Mouse (Mus musculus) mouse trophoblast stem cell (cell line): Measurements from ENCODE around the gene Ccdc57.

Experiments used
- in situ Hi-C, 2 experiments: fragments of 300-500 bp; cut with MseI, MboI; formaldehyde crosslinking; loops; 2 replicates in 1 of 2; 3 replicates in 1 of 2; pipeline ENCODE4 v1.15.1; 2025

Ccdc57 gene

DNA sequence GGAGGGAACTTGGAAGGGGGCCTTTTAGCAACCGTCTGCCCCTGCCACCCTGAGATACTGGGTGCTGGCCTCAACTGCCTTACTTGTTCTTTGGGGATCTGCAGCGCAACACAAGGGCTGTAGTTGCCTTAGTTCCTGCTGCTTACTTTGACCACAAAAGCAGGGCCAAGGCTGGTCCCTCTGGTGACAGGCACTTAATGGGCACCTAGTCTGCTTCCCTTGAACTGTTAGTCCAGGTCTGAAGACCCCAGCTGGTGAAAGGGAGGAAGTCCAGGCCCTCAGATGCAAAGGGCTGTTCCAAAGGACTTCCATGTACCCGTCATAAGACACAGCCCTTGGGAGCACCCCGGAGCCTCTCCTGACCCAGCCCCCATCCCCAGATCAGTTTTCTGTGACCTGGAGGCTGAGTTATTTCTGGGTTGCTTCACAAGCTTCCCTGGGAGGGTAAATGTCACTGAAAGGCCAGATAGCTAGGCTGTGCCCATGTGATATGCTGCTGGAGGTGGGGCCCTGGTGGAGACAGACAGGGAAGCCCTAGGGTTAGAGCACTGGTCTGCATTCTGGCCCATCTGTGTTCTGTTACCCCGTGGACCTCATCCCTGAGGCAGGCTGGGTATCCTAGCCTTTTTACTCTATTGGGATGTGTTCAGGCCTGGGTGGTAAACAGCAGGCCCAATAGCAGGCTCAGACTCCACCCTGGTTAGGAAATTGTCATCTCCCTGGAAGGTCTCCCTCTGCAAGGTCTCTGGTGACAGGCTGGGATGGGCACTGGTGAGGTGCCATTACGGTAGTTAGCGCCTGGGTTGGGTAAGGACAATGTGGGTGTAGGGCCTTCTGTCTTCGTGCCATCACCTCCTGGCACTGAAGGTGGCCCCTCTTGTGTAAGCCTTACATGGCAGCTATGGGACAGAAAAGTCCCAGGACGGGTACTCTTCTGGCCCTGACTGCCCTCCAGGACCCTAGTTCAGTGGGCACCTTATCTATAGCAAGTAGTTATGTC, 19.4 kb upstream of the Ccdc57 start:
- in situ Hi-C loops, result no loop called here

- in situ Hi-C loops, result no loop called here
Observed at GRCm38 (mm10) chr11:120951237-120951636, 18.6 kb upstream of the Ccdc57 start.

DNA sequence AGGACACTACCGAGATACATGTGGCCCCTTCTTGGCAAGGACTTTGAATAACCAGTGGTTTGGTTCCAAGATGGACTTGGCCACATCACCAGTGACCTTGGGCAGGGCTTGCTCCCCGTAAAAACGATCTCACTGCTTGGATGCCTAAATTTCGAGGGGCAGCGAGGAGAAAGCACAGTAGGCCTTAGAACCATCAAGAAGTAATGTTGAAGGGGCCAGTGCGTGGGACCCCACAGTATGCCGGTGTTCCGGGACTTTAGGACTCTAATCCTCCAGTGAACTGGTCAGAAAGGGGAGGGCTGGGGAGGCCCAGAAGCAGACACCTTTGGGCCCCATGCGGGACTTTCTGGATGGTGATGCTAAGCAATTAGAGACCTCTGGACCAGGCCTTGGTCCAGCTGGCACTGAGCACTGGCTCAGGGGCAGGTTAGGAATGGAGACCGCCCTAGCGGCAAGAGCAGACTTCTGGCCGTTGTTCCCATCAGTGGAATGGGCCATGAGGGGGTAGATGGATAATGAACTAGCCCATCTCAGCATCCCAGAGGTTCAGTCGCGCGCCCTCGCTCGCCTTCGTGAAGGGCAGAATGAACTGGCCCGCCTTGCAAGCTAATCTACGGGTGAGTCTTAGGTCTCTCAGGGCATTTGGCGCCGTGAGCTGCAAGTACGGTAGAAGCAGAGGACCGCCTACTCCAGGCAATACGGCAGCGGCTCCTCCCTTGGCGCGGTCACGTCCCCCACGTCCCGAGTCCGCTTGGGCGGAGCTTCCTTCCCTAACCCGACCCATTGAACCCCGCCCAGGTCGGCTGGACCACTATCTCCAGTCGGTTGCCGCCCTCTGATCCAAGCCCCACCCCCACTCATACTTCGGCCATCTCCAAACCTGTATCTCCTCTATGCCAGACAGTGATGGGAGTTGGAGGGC, 17.9 kb upstream of the Ccdc57 start:
- in situ Hi-C loops, result no loop called here

DNA sequence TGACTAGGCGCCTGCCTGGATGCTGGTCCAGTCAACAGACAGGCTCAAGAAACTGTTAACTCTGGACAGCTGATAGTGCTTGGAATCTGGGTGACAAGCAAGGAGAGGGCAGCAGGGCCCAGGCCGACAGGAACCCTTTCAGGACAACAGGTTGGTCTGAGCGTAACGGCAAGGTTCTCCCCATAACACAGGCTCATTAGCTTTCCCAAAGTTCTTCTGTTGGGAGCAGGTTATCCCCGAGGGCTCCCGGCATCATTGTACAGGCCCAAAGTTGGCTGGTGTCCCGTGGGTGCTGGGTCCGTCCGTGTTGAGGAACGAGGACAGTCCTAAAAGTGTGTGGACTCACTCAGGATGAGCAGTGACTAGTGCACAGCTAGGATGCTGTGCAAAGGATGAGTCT, 17.2 kb upstream of the Ccdc57 start:
- in situ Hi-C loops, result no loop called here

DNA sequence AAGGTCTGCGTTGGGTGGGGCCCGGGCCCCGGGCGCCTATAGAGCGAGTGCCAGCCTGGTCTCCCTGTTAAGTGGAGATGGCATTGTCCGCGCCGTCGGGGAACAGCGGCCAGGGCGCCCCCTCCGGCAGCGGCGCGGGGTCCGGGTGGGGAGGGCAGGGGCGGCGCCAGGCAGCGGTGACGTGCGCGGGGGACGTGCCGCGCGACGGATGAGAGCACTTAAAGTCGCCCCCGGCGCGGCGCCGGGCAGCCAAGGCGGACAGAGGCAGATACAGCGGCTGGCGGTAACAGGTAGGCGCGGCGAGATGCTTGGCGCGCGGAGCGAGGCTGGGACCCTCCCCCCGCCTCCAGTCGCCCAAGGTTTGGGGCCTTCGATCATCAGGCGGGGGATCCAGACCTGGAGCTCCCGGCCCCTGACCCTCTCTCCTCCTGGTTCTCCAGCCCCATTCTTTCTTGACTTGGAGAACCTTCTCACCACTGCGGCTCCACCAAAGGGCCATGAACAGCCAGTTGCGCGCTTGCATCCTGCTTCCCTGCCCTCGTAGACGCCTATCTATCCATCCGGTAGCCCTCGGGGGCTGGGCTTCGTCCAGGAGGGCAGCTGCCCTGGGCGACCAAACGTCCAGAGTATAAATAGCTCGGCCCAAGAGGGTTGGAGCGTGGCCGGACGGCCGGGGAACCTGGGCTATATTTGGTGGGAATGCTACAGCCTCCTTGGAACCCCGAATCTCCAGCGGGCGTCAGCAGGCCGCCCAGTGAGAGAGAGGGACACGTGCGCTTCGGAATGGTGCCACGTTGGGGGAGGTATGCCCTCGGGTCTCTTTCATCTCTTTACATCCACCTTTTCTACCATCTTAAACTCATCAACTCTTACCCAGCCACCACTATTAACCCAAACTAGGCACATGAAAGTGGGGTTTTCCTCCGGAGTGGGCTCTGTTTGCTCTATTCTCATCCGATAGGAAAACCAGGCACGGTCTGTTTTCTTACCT, 16.5 kb upstream of the Ccdc57 start:
- in situ Hi-C loops, result no loop called here

GRCm38 (mm10) chr11:120948328-120948727, 15.7 kb upstream of the Ccdc57 start, which contains the start of gene Slc16a3:
Gene Slc16a3, plus strand, starts transcription at chr11:120948480.
- in situ Hi-C loops, result no loop called here

- in situ Hi-C loops, result no loop called here
Observed at GRCm38 (mm10) chr11:120945926-120946325, 13.3 kb upstream of the Ccdc57 start.

DNA sequence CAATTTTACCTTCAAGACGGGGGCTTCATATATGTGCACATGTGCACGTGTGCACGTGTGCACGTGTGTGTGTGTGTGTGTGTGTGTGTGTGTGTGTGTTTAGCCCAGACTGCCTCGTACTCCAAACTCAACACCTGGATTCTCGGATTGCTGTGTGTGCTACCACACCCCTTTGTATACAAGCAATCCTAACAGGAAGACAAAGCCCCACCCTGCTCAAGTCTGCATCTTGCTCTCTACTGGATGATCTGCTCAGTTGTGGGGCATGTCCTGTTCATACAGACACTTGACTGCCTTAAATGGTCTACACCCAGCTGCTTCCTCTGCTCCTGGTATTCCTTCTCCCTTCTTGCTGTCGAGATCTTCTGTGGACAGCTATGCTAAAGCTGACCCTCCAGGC, 12.6 kb upstream of the Ccdc57 start:
- in situ Hi-C loops, result no loop called here

- in situ Hi-C loops, result no loop called here
Observed at GRCm38 (mm10) chr11:120940959-120941358, 8.3 kb upstream of the Ccdc57 start.

GRCm38 (mm10) chr11:120939712-120940341, 7.2 kb upstream of the Ccdc57 start:
- in situ Hi-C loops, result no loop called here

DNA sequence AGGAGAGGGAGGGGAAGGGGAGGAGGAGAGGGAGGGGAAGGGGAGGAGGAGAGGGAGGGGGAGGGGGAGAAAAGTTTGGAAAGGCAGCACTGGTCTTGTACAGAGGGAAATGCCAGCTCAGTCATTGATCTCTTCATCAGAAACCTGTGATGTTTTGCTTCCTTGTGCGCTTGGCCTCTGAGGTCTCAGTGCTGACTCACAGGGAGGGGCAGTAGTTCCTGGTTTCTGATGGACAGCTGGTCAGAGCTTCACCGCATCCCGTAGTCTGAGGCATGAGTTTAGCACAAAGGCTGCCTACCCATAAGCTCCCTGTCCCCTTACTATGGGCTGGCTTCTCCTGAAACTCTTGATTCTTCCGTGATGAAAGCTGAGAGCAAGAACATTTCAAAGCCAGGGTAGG, 6.1 kb upstream of the Ccdc57 start:
- in situ Hi-C loops, result no loop called here

DNA sequence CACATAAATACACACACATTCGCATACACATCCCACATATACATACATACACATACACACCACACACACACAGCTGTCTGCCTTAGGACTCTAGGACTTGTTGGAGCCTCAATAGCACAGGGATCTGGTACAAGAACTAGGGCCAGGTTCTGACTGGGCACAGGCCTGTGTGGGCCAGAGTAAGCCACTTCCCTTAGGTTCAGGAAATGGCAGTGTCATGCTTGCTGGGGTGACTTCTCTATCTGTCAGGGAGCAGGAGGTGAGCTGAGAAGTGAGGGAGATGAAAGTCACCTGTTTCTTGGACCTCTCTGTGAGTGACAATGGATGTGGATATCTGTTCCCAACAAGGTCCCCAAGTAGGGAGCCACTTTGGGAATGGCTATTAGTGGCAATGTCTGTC, 5.3 kb upstream of the Ccdc57 start:
- in situ Hi-C loops, result no loop called here

DNA sequence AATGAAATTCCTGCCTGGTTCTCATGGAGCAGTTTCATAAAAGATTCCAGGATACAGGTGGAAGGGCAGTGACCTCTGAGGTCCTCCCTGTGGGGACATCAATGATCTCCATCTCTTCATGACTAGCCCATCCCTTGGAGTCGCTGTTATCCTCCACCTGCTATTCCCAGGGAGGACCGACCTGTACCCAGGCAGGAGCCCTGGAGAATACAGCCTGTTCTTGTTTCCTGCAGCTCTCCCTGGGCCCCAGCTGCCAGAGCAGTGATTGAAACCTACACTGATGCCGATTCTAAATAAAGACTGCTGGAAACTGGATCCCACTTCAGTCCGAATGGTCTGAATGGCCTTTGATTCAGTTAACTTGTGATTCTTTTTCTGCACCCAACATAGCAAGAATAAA, 1.2 kb downstream of the Ccdc57 start:
- in situ Hi-C loops, result no loop called here

- in situ Hi-C loops, result no loop called here
Observed at GRCm38 (mm10) chr11:120928468-120928867, 4.2 kb downstream of the Ccdc57 start.

GRCm38 (mm10) chr11:120922528-120922927, 10.1 kb downstream of the Ccdc57 start:
- in situ Hi-C loops, result no loop called here

DNA sequence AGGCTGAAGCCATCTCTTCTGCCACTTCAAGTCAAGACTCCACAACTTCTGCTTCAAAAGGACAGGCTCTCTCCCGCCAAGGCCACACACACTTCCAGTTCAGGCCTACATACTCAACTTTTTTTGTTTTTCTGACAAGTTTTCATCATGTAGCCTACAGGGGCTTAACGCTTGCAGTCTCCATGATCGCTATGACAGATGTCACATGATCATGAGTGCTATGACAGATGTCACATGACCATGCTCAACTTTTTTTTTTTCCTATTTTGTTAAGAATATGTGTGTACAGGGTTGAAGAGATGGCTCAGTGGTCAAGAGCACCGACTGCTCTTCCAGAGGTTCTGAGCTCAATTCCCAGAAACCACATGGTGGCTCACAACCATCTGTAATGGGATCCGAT, 14.9 kb downstream of the Ccdc57 start:
- in situ Hi-C loops, result no loop called here

DNA sequence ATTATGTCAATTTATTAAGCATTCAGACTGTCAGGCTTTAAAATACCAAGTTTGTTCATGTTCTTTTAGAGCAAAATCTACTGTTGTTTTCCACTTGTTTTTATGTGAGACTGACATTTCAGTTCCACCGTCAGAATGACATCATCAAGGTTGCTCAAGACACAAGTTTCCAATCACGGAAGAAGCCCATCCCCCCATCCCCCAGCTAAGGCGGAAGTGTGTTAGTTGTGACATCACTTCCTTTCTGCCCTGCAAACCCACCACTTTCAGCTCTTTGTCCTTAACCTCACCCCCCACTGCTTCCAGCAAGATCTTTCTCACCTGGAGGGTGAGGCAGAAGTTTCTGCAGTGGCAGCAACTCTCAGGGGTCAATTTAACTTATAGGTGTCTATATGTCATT, 16.2 kb downstream of the Ccdc57 start:
- in situ Hi-C loops, result no loop called here

GRCm38 (mm10) chr11:120913796-120914195, 18.9 kb downstream of the Ccdc57 start:
- in situ Hi-C loops, result no loop called here

DNA sequence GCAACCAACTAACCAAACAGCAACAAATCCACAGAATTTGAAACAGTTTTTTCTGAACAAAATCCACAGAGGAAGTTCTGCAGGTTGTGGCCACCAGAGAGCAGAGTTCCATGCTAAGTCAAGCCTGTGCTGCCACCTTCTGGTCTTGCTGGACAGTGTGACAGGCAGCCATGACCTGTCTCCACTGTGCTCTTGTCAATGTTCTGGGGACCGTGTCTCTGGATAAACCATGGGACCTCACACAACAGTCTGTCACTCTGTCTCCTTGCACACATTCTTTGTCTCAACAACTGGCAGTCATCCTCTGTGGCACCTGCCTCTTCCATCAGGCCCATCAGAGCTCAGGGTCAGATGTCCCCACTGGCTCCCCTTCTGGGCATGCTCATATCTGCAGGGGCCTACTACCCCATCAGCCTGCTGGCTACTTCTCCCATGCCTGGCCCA, 27.2 kb downstream of the Ccdc57 start:
- in situ Hi-C loops, result no loop called here

GRCm38 (mm10) chr11:120904561-120904960, 28.1 kb downstream of the Ccdc57 start:
- in situ Hi-C loops, result no loop called here
